Mouse (Mus musculus) liver, adult 2 months (tissue): Measurements from ENCODE around the gene Tex19.1.

Experiments used
- CTCF ChIP-seq: fragments of 200-500 bp; IDR thresholded peaks from 2 replicates; pipeline ENCODE4 v1.5.1; 2011; ENCODE audit warnings: low read depth, low read length, control low read depth
- POLR2A ChIP-seq: fragments of 200-500 bp; IDR thresholded peaks from 2 replicates; pipeline ENCODE4 v1.6.1; 2011; ENCODE audit warnings: low read length, control low read depth; ENCODE audit not compliant: insufficient read depth; ENCODE audit errors: extremely low read depth

DNA sequence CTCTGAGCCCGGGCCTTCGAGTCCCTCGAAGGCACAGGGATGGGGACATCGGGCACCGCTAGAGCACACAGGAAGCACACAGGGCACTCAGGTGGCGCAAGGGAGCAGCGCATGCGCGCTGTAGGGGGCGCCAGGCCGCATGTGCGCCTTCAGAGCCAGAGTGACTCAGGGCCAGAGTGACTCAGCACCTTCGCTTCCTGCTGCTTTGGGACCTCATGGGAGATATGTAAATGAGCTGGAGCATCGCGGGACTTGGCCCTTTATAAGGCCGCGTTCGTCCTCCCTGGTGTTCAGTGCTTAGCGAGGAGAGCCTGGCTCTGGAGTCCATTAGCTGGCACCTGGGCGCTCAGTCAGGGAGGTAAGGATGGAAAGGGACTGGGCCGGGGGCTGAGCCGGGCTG, at the start of gene Tex19.1:
- TF ChIP-seq CTCF (no peak), POLR2A (no peak)
